Mouse (Mus musculus) cerebellum, adult 2 months (tissue): ENCODE results near the gene Prmt3.

ENCODE experiments used
- CTCF ChIP-seq: fragments of 200-500 bp; IDR thresholded peaks from 2 replicates; pipeline ENCODE4 v1.5.1; 2011; ENCODE audit warnings: low read depth, mild to moderate bottlenecking, control low read depth, low read length, moderate library complexity, borderline replicate concordance; ENCODE audit not compliant: insufficient read depth
- POLR2A ChIP-seq: fragments of 200-500 bp; IDR thresholded peaks from 2 replicates; pipeline ENCODE4 v1.6.1; 2011; ENCODE audit warnings: low read length, control low read depth, borderline replicate concordance; ENCODE audit not compliant: insufficient read depth

DNA sequence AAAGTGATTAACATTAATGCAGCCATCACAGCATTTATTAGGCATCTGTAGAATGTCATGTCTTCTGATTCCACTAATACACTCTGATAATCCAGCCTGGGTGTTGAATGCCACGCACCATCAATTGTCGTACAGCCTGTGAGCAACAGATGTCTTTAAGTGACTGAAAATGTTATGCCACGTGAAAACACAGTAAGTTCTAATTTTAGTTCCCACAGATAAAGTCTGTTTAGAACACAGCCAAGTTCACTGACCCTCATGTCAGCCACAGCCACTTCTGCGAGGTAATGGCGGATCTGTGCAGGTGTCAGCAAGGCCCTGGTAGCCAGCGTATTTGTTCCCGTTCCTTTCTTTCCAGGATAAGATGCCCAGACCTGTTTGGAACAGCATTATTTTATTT, 12.0 kb upstream of the Prmt3 start:
- TF ChIP-seq POLR2A (no peak), CTCF (no peak)
